Mouse (Mus musculus): ENCODE results near the gene Ccm2.

Gene Ccm2

GRCm38 (mm10) chr11:6530746-6531145, 15.9 kb upstream of the Ccm2 start:
- DNase-seq = no peak

- DNase-seq = no peak
Observed at GRCm38 (mm10) chr11:6544683-6545082, 2.0 kb upstream of the Ccm2 start.

GRCm38 (mm10) chr11:6545186-6545856, 1.4 kb upstream of the Ccm2 start:
- DNase-seq = no peak

- no peak for DNase-seq
Observed at GRCm38 (mm10) chr11:6545857-6546192, 862 bp upstream of the Ccm2 start.

GRCm38 (mm10) chr11:6547037-6547680, 472 bp downstream of the Ccm2 start:
- peak; percentile 64 to 89 for DNase-seq

GRCm38 (mm10) chr11:6547696-6548325, 1.1 kb downstream of the Ccm2 start:
- no peak for DNase-seq

GRCm38 (mm10) chr11:6549770-6550169, 3.1 kb downstream of the Ccm2 start:
- DNase-seq = no peak

- no peak for DNase-seq
Observed at GRCm38 (mm10) chr11:6550201-6550600, 3.5 kb downstream of the Ccm2 start.

- no peak for DNase-seq
Observed at GRCm38 (mm10) chr11:6558234-6558633, 11.5 kb downstream of the Ccm2 start.

- DNase-seq = no peak
Observed at GRCm38 (mm10) chr11:6559996-6560395, 13.3 kb downstream of the Ccm2 start.

GRCm38 (mm10) chr11:6560655-6561360, 14.1 kb downstream of the Ccm2 start:
- no peak for DNase-seq

- DNase-seq = no peak
Observed at GRCm38 (mm10) chr11:6561474-6561873, 14.8 kb downstream of the Ccm2 start.

GRCm38 (mm10) chr11:6562359-6562758, 15.7 kb downstream of the Ccm2 start:
- DNase-seq = no peak

GRCm38 (mm10) chr11:6563201-6563600, 16.5 kb downstream of the Ccm2 start:
- DNase-seq = no peak

- DNase-seq = no peak
Observed at GRCm38 (mm10) chr11:6566496-6566895, 19.8 kb downstream of the Ccm2 start.

GRCm38 (mm10) chr11:6567951-6568350, 21.3 kb downstream of the Ccm2 start:
- no peak for DNase-seq

GRCm38 (mm10) chr11:6568584-6569409, 22.1 kb downstream of the Ccm2 start:
- no peak for DNase-seq

GRCm38 (mm10) chr11:6569410-6569777, 22.7 kb downstream of the Ccm2 start:
- DNase-seq = no peak

GRCm38 (mm10) chr11:6576151-6576550, 29.5 kb downstream of the Ccm2 start:
- DNase-seq = no peak

- no peak for DNase-seq
Observed at GRCm38 (mm10) chr11:6579361-6579760, 32.7 kb downstream of the Ccm2 start.

- no peak for DNase-seq
Observed at GRCm38 (mm10) chr11:6580065-6580750, 33.5 kb downstream of the Ccm2 start.

- DNase-seq = no peak
Observed at GRCm38 (mm10) chr11:6581560-6581959, 34.9 kb downstream of the Ccm2 start.

All from kidney, postnatal 25 days (tissue).